Mouse (Mus musculus) megakaryocyte, adult 5-6 weeks (primary cell): ENCODE data around the gene Pnpla7. TPM values are rescaled to one million over a fixed set of nuclear protein-coding genes. Genes with fewer than 3 reads are reported as not detected.

Experiments
- ATAC-seq: 2 replicates; pipeline ENCODE4 v1.8.0; 2016; ENCODE audit warnings: mild to moderate bottlenecking, inconsistent platforms; ENCODE audit not compliant: poor library complexity, severe bottlenecking
- total RNA-seq, 2 experiments: library from RNA; stranded (forward) in 1 of 2; stranded (reverse) in 1 of 2; fragments of 153-499, 151-499 nt in 1 of 2; fragments of 221-1000, 200-1000 nt in 1 of 2; gene quantifications; 2 replicates each; pipeline versions ENCODE4 v1.2.3 to v1.2.4; 2015 to 2017

Pnpla7 gene
- total RNA-seq, 2 experiments from 2014 or later, result 38.3 to 43.7 TPM

GRCm38 (mm10) chr2:24976960-24977359, 1.1 kb downstream of the Pnpla7 start:
- ATAC-seq, result peak; percentile 53

GRCm38 (mm10) chr2:24987762-24988161, 11.9 kb downstream of the Pnpla7 start:
- no peak for ATAC-seq

- ATAC-seq, result no peak
Measured at GRCm38 (mm10) chr2:24995332-24995731, 19.5 kb downstream of the Pnpla7 start.

GRCm38 (mm10) chr2:24996471-24996870, 20.6 kb downstream of the Pnpla7 start:
- no peak for ATAC-seq

- ATAC-seq, result no peak
Measured at GRCm38 (mm10) chr2:25000544-25001235, 24.9 kb downstream of the Pnpla7 start.

- ATAC-seq, result no peak
Measured at GRCm38 (mm10) chr2:25003946-25004786, 28.3 kb downstream of the Pnpla7 start.

- no peak for ATAC-seq
Measured at GRCm38 (mm10) chr2:25006767-25007166, 30.9 kb downstream of the Pnpla7 start.

- ATAC-seq, result no peak
Measured at GRCm38 (mm10) chr2:25008250-25008649, 32.4 kb downstream of the Pnpla7 start.

GRCm38 (mm10) chr2:25022678-25023077, 46.8 kb downstream of the Pnpla7 start:
- no peak for ATAC-seq

- ATAC-seq, result no peak
Measured at GRCm38 (mm10) chr2:25025109-25025508, 49.3 kb downstream of the Pnpla7 start.

- no peak for ATAC-seq
Measured at GRCm38 (mm10) chr2:25034994-25035393, 59.2 kb downstream of the Pnpla7 start.

- no peak for ATAC-seq
Measured at GRCm38 (mm10) chr2:25040089-25040488, 64.3 kb downstream of the Pnpla7 start.

- no peak for ATAC-seq
Measured at GRCm38 (mm10) chr2:25050921-25051320, 75.1 kb downstream of the Pnpla7 start.

- no peak for ATAC-seq
Measured at GRCm38 (mm10) chr2:25051450-25051849, 75.6 kb downstream of the Pnpla7 start.

- no peak for ATAC-seq
Measured at GRCm38 (mm10) chr2:25053101-25053500, 77.3 kb downstream of the Pnpla7 start.

GRCm38 (mm10) chr2:25054221-25055067, 78.6 kb downstream of the Pnpla7 start, which contains the start of gene Nsmf:
Nsmf (plus strand) TSS chr2:25054355.
- ATAC-seq, result peak; percentile 90

- 0 out of 2 replicates have a peak, but pooled peaks have one; percentile 7 for ATAC-seq
Measured at GRCm38 (mm10) chr2:25055068-25055405, 79.2 kb downstream of the Pnpla7 start.

GRCm38 (mm10) chr2:25055409-25056155, 79.7 kb downstream of the Pnpla7 start:
- ATAC-seq, result no peak

GRCm38 (mm10) chr2:25058926-25059325, 83.1 kb downstream of the Pnpla7 start:
- ATAC-seq, result no peak

- no peak for ATAC-seq
Measured at GRCm38 (mm10) chr2:25063523-25063922, 87.7 kb downstream of the Pnpla7 start.
